Mouse (Mus musculus): ENCODE measurements around the gene Zkscan5.

DNA sequence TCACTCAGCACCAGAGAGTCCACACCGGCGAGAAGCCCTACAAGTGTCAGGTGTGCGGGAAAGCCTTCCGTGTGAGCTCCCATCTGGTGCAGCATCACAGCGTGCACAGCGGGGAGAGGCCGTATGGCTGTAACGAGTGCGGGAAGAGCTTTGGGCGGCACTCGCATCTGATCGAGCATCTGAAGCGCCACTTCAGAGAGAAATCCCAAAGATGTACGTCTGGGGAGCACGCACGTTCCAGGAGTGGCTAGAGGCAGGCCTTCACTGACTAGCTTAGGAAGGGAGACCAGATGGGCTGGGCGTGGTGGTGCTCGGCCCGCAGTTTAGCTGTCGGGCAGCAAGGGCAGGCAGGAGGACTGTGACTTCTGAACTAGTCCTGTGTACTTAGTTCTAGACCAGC is 14.3 kb downstream of the Zkscan5 start:
- TF ChIP-seq EP300 (IDR thresholded peaks at IDR 0.05; ENCODE audit: low read depth), result no peak
- no peak for TF ChIP-seq CTCF (IDR thresholded peaks at IDR 0.05; ENCODE audit: low read depth)
